Comparison of ENCODE assay signal across 25 mouse cellular contexts in the genomic region with DNA sequence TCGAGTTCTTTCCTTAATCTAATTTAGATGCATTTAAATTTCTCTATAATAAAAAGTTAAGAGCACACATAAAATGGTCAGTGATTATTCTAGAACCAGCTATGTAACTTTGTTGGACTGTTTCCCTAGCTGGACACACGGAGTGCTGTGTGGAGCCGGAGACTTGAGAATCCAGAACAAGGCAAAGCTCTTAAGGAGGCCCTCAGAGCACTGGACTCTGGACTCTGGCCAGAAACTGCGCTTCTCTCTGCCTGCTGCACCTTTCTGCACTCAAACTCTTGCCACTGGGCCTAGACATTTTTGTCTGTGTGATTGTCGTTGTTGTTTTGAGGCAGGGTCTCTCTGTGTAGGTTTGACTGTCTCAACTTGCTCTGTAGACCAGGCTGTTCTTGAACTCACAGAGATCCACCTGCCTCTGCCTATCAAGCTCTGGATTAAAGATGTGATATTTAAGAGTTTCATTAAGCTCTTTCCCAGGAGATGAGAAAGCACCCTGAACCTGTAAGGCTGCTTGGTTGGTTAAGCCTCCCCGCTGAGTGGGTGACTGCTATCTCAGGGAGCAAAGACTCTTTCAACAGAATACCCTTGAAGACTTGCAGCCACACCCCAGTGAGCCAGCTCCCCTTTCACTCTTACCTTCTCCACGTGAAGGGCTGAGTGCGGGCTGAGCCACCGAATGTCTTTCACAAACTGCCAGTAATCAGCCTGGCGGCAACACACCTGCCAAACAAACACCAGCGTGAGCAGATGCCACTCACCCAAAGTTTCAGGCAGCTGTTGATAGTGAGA. TPM values are rescaled to one million over a fixed set of nuclear protein-coding genes. Genes with fewer than 3 reads are reported as not detected.
DNase-seq lines count a peak whose midpoint lies in the region; ATAC-seq and TF ChIP-seq lines count a peak whose summit lies in the region.
"Had no signal": no experiment of that assay in that cellular context is flagged by ENCODE, and none has a peak within 500 bp of the region (broad histone marks: within the 10 kb centered on the region; RNA-seq: fewer than 3 reads in every experiment).

No protein-coding gene starts in this region.

- no peaks in the 10 kb centered on the region for H3K4me1 ChIP-seq in intestine, postnatal 0 days (replicated peaks; ENCODE audit: control insufficient read depth, insufficient read depth, low read length)
- no peaks in the 10 kb centered on the region; the same call in 1 of the 2 replicates for H3K4me1 ChIP-seq in lung, adult 2 months (ENCODE audit: control insufficient read depth, insufficient read depth, low read length)
- H3K4me1 ChIP-seq in liver, postnatal 0 days (ENCODE audit: insufficient read depth) = no peaks in the 10 kb centered on the region
- H3K4me1 ChIP-seq: limb, embryonic 10.5 days had no signal

- TF ChIP-seq EP300 in liver, postnatal 0 days (IDR thresholded peaks at IDR 0.05; ENCODE audit: low read depth) = no peak

- no peak overlapping the region for H3K27ac ChIP-seq in gastrocnemius, adult 2 months
- peak overlapping the region; percentile 60 for H3K27ac ChIP-seq in intestine, postnatal 0 days (ENCODE audit: low read depth, low read length)
- H3K27ac ChIP-seq in liver, postnatal 0 days (ENCODE audit: low read depth) = no peak overlapping the region
- H3K27ac ChIP-seq: heart, embryonic 13.5 days; hindbrain, embryonic 13.5 days; limb, embryonic 10.5 days; liver, embryonic 12.5 days; stomach, postnatal 0 days had no signal

- H3K4me2 ChIP-seq in intestine, postnatal 0 days (replicated peaks; ENCODE audit: low read depth) = no peak overlapping the region
- H3K4me2 ChIP-seq in liver, postnatal 0 days (ENCODE audit: low read depth, low read length) = no peak overlapping the region
- H3K4me2 ChIP-seq: heart, embryonic 13.5 days; hindbrain, embryonic 13.5 days; liver, embryonic 12.5 days had no signal

- H3K4me3 ChIP-seq in gastrocnemius, adult 2 months = no peak overlapping the region
- no peak overlapping the region for H3K4me3 ChIP-seq in intestine, postnatal 0 days (ENCODE audit: low read depth, low read length)
- H3K4me3 ChIP-seq in lung, adult 2 months (replicated peaks; ENCODE audit: extremely low read depth, low read depth, low read length) = no peak overlapping the region
- H3K4me3 ChIP-seq in liver, postnatal 0 days (ENCODE audit: low read depth, low read length) = no peak overlapping the region
- H3K4me3 ChIP-seq: heart, embryonic 13.5 days; hindbrain, embryonic 13.5 days; limb, embryonic 10.5 days; liver, embryonic 12.5 days had no signal

- no peak for TF ChIP-seq CTCF in gastrocnemius, adult 2 months (IDR thresholded peaks at IDR 0.05)
- peak; percentile 32; the same call in 1 of the 2 replicates for TF ChIP-seq CTCF in intestine, postnatal 0 days (IDR thresholded peaks at IDR 0.05; ENCODE audit: low read depth)
- TF ChIP-seq CTCF in lung, adult 2 months (IDR thresholded peaks at IDR 0.05; ENCODE audit: insufficient read depth, low read length) = no peak
- no peak for TF ChIP-seq CTCF in liver, postnatal 0 days (IDR thresholded peaks at IDR 0.05; ENCODE audit: low read depth)

- ATAC-seq in intestine, postnatal 0 days = peak; percentile 86
- ATAC-seq in liver, postnatal 0 days = no peak
- ATAC-seq: activated CD4-positive, CD25-positive, alpha-beta regulatory T cell, adult 4 months; CD4-positive, CD25-positive, alpha-beta regulatory T cell, adult 4 months; forebrain, postnatal 0 days; inflammation-experienced regulatory T-cells, adult 6 months; liver, embryonic 12.5 days; Patski had no signal

- no peak for TF ChIP-seq POLR2A in lung, adult 2 months (IDR thresholded peaks at IDR 0.05; ENCODE audit: borderline replicate concordance, extremely low read depth, low read depth, low read length)

- intact Hi-C loops in gastrocnemius, adult 2 months (cut with DNase I) = no loop called here

- peak; percentile 12 for DNase-seq in gastrocnemius, adult 2 months
- DNase-seq in gastrocnemius, postnatal 25 days = no peak
- DNase-seq in lung, adult 2 months = peak; percentile 30
- DNase-seq in thymus, postnatal 0 days (ENCODE audit: low spot score) = peak; percentile 30
- no peak for DNase-seq in ovary, postnatal 10 days (ENCODE audit: low spot score)
- no peak for DNase-seq in liver, postnatal 0 days
- no peak for DNase-seq in heart, adult 11 months
- DNase-seq: adrenal gland, postnatal 10 days; embryo, embryonic 11 days; forebrain, postnatal 0 days had no signal

- no peaks in the 10 kb centered on the region for H3K9me3 ChIP-seq in intestine, postnatal 0 days (ENCODE audit: control insufficient read depth)
- no peaks in the 10 kb centered on the region for H3K9me3 ChIP-seq in liver, postnatal 0 days (ENCODE audit: low read length)
- H3K9me3 ChIP-seq: heart, embryonic 13.5 days; hindbrain, embryonic 13.5 days; limb, embryonic 10.5 days; liver, embryonic 12.5 days had no signal

- no peak overlapping the region for H3K9ac ChIP-seq in intestine, postnatal 0 days (ENCODE audit: low read depth, low read length)
- no peak overlapping the region for H3K9ac ChIP-seq in liver, postnatal 0 days (replicated peaks)
- H3K9ac ChIP-seq: forebrain, postnatal 0 days; heart, embryonic 13.5 days; hindbrain, embryonic 13.5 days; liver, embryonic 12.5 days had no signal

- WGBS in intestine, postnatal 0 days = 47% methylated on average over 11 of the region's 11 CpGs
- WGBS in lung, adult 2 months = 75% methylated on average over 11 of the region's 11 CpGs
- 83% methylated on average over 11 of the region's 11 CpGs for WGBS in liver, postnatal 0 days (ENCODE audit: insufficient replicate concordance)

- H3K36me3 ChIP-seq in intestine, postnatal 0 days (ENCODE audit: control insufficient read depth, insufficient read depth) = peaks cover 49% of the 10 kb centered on the region
- H3K36me3 ChIP-seq in liver, postnatal 0 days (replicated peaks; ENCODE audit: insufficient read depth, low read length) = peaks cover 26% of the 10 kb centered on the region

- H3K27me3 ChIP-seq in intestine, postnatal 0 days (replicated peaks; ENCODE audit: control insufficient read depth, insufficient read depth, low read length) = no peaks in the 10 kb centered on the region
- H3K27me3 ChIP-seq in liver, postnatal 0 days (ENCODE audit: insufficient read depth, low read length) = no peaks in the 10 kb centered on the region
- H3K27me3 ChIP-seq: heart, embryonic 13.5 days; hindbrain, embryonic 13.5 days; liver, embryonic 12.5 days; Patski had no signal

RNA-seq across cellular contexts. Expression of a gene that starts 28.1 kb away (rescaled TPM):
- 10 to 100 TPM; 95.0 to 95.1 TPM for total RNA-seq in gastrocnemius, adult 2 months (2021)
- 10 to 100 TPM; 79.8 to 85.6 TPM for total RNA-seq in gastrocnemius, postnatal 25 days (2021)
- polyA plus RNA-seq in intestine, postnatal 0 days (2015; fragmentation: Nextera tagmentation; extraction: Ambion mirVana) = 52.7 and 52.8 TPM in 2 replicates
- 8.4 and 8.9 TPM in 2 replicates for polyA plus RNA-seq in lung, adult 2 months (2012; rRNA removed)
- 82.7 and 84.2 TPM in 2 replicates for polyA plus RNA-seq in thymus, postnatal 0 days (2015; fragmentation: Nextera tagmentation; extraction: Ambion mirVana)
- polyA plus RNA-seq in liver, postnatal 0 days (2015; fragmentation: Nextera tagmentation; extraction: Ambion mirVana) = 36.6 and 40.6 TPM in 2 replicates

RNA-seq across cellular contexts. Expression of a gene that starts 28.3 kb away (rescaled TPM):
- 10 to 100 TPM; 24.0 to 28.5 TPM for total RNA-seq in gastrocnemius, adult 2 months (2021)
- total RNA-seq in gastrocnemius, postnatal 25 days (2021) = 10 to 100 TPM; 24.3 to 26.7 TPM
- polyA plus RNA-seq in intestine, postnatal 0 days (2015; fragmentation: Nextera tagmentation; extraction: Ambion mirVana) = 8.3 and 8.6 TPM in 2 replicates
- polyA plus RNA-seq in lung, adult 2 months (2012; rRNA removed) = 34.3 and 47.6 TPM in 2 replicates
- 9.9 and 10.0 TPM in 2 replicates for polyA plus RNA-seq in thymus, postnatal 0 days (2015; fragmentation: Nextera tagmentation; extraction: Ambion mirVana)
- 4.0 and 4.3 TPM in 2 replicates for polyA plus RNA-seq in liver, postnatal 0 days (2015; fragmentation: Nextera tagmentation; extraction: Ambion mirVana)

RNA-seq across cellular contexts. Expression of a gene that starts 39.0 kb away (rescaled TPM):
- not detected for total RNA-seq in gastrocnemius, adult 2 months (2021)
- not detected for total RNA-seq in gastrocnemius, postnatal 25 days (2021)
- 2.3 and 3.2 TPM in 2 replicates for polyA plus RNA-seq in intestine, postnatal 0 days (2015; fragmentation: Nextera tagmentation; extraction: Ambion mirVana)
- polyA plus RNA-seq in lung, adult 2 months (2012; rRNA removed) = 2.3 and 3.0 TPM in 2 replicates
- polyA plus RNA-seq in thymus, postnatal 0 days (2015; fragmentation: Nextera tagmentation; extraction: Ambion mirVana) = 0.29 TPM in 1 of 2 replicates, not detected in the other
- polyA plus RNA-seq in liver, postnatal 0 days (2015; fragmentation: Nextera tagmentation; extraction: Ambion mirVana) = 0.33 TPM in 1 of 2 replicates, not detected in the other
- total RNA-seq: adrenal gland, postnatal 10 days; forebrain, postnatal 0 days; heart, postnatal 25 days; layer of hippocampus, adult 8-10 months had no signal
- polyA plus RNA-seq: activated CD4-positive, CD25-positive, alpha-beta regulatory T cell, adult 4 months; CD4-positive, CD25-positive, alpha-beta regulatory T cell, adult 4 months; embryonic facial prominence, embryonic 14.5 days; forebrain, postnatal 0 days; heart, embryonic 13.5 days; hindbrain, embryonic 13.5 days; inflammation-experienced regulatory T-cells, adult 6 months; limb, embryonic 10.5 days; liver, embryonic 12.5 days; Patski; urinary bladder, adult 2 months had no signal

RNA-seq across cellular contexts. Expression of a gene that starts 52.0 kb away (rescaled TPM):
- under 1 TPM; 0.33 to 0.45 TPM for total RNA-seq in gastrocnemius, adult 2 months (2021)
- under 1 TPM; 0.28 to 0.64 TPM for total RNA-seq in gastrocnemius, postnatal 25 days (2021)
- polyA plus RNA-seq in intestine, postnatal 0 days (2015; fragmentation: Nextera tagmentation; extraction: Ambion mirVana) = not detected in 2 replicates
- polyA plus RNA-seq in lung, adult 2 months (2012; rRNA removed) = 9.0 and 11.8 TPM in 2 replicates
- polyA plus RNA-seq in thymus, postnatal 0 days (2015; fragmentation: Nextera tagmentation; extraction: Ambion mirVana) = 0.10 and 0.13 TPM in 2 replicates
- 0.08 TPM in 1 of 2 replicates, not detected in the other for polyA plus RNA-seq in liver, postnatal 0 days (2015; fragmentation: Nextera tagmentation; extraction: Ambion mirVana)
- total RNA-seq: ES-E14; forebrain, postnatal 0 days had no signal
- polyA plus RNA-seq: forebrain, postnatal 0 days; hindbrain, embryonic 13.5 days; limb, embryonic 10.5 days; liver, embryonic 12.5 days had no signal

Comparison
In these comparisons a context has a peak if more than half of its experiments do, and no peak if none do; other contexts are left out.
1. DNase-seq: peak in gastrocnemius, adult 2 months (single experiment), lung, adult 2 months (single experiment) and thymus, postnatal 0 days (single experiment); none in gastrocnemius, postnatal 25 days (single experiment), ovary, postnatal 10 days (single experiment), liver, postnatal 0 days (single experiment) and heart, adult 11 months (single experiment).